Mouse (Mus musculus): ENCODE measurements around the gene 1810065E05Rik. TPM values are rescaled to one million over a fixed set of nuclear protein-coding genes. Genes with fewer than 3 reads are reported as not detected.
A peak's percentile ranks its signal among the peaks of the same experiment; 100 is the strongest.

Gene 1810065E05Rik
- not detected for total RNA-seq (2021)
- long read RNA-seq, experiment 1 = 0 reads
- long read RNA-seq, experiment 2 = 0 reads

- no peak for DNase-seq (ENCODE audit: low spot score)
Measured at GRCm38 (mm10) chr11:58420815-58421214, at the start of gene 1810065E05Rik. 1810065E05Rik (plus strand) TSS chr11:58421111.

GRCm38 (mm10) chr11:58377273-58377672, 43.6 kb upstream of the 1810065E05Rik start:
- DNase-seq (ENCODE audit: low spot score) = no peak

GRCm38 (mm10) chr11:58377686-58378085, 43.2 kb upstream of the 1810065E05Rik start:
- no peak for DNase-seq (ENCODE audit: low spot score)

DNA sequence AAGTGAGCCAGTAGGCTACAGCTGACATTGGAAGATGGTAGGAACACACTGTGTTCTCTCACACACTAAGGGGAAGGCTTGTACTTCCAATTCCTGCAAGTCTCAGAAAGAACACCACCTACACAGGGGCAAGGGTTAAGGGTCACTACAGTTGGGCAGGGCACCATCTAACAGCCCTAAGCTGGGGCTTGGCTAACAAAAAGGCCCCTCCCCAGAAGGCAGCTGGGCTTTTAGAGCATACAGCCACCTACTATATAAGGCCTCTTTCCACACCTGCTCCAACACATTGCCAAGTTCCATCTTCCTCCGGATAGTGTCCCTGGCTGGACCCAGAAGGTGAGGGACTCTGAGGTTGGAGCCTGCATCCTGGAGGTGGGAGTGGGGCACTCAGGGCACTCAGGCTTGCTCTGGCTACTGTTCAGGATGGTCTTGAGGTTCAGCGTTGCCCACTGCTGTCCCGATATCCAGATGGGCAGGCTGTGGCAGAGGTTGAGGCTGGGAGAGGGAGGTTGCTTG, 42.1 kb upstream of the 1810065E05Rik start, which contains the start of gene Lypd8:
Lypd8 (plus strand) TSS at position 281 of the 516 bp plus-strand sequence.
- peak; percentile 2 for DNase-seq (ENCODE audit: low spot score)

- no peak for DNase-seq (ENCODE audit: low spot score)
Measured at GRCm38 (mm10) chr11:58379516-58379915, 41.4 kb upstream of the 1810065E05Rik start.

DNA sequence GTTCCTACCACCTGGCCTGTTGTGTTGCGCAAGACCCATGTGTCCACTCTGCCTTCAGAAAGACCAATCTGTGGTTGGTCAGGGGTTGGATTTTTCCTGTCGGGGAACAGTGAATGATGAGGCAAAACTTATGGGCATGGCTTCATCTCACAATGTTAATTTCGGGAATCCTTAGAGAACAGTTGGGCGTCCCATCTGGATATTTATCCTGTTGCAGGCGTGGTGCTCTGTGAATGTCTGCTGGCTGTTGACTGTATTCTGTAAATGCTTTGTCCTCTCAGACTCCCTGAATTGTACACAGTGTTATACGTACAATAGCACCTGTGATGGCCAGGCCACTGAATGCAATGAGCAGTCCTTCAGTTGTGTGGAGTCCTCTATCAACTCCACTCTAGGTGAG, 38.4 kb upstream of the 1810065E05Rik start:
- no peak for DNase-seq (ENCODE audit: low spot score)

DNA sequence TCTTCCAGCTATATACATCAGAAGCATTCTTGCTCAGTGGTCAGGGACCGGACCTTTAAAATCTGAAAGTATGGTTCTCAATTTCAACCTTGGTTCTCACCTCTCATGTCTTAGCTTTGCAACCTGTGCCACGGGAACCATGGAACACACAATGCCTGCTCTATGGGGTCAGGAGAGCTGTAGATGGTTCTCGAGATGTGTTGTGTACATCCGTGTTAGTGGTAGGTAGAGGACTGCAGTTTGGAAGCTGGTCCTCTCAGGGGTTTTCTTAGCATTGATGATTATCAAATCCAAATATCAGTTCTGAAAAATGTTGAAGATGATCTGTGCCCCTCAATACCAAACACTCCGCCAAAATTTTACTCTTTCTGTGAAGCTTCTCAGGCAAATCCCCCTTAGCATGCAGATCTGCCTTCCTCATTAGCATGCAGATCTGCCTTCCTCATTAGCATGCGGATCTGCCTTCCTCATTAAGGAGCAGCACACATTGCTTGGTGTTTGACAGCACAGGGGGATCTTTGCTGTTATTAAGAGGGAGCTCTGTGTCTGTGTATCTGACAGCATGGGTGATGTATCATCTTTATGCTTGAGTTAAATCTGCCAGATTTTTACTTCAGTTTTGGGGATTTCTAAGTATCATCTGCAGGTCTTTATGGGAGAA, 20.8 kb upstream of the 1810065E05Rik start:
- no peak for DNase-seq (ENCODE audit: low spot score)

DNA sequence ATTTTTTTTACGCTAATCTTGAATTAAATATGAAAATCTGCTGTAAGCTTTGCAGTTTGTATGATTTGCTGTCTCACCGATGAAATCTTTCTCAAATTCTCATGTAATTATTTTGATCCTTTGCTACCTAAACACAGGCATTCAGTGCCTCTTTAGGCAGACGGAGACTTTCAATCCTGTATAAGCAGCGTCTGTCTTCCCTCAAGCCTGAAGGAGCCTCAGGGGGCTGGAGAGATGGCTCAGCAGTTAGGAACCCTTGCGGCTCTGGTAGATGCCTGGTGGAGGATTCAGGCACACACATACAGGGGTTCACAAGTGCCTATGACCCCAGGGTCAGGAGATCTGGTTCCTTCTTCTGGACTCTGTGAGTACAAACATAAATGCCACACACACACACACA, 20.3 kb upstream of the 1810065E05Rik start:
- DNase-seq (ENCODE audit: low spot score) = no peak

DNA sequence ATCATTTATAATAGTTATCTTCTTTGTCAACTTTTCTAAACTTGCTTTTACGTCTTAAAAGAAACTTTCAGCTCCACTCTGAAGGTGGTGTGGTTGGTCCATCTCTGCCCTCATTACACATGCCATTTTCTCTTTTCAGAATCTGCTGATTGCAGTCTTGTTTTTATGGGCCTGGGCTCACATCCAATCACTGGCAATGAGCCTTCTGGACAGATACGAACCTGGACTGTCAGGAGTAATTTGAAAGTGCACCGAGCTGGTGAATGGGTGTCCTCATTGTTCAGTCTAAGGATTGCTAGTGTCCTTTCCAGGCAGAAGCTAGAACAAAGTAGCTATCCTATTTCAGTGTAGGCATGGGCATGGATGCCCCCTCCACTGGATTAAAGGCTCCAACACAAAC, 12.8 kb upstream of the 1810065E05Rik start:
- DNase-seq (ENCODE audit: low spot score) = no peak

DNA sequence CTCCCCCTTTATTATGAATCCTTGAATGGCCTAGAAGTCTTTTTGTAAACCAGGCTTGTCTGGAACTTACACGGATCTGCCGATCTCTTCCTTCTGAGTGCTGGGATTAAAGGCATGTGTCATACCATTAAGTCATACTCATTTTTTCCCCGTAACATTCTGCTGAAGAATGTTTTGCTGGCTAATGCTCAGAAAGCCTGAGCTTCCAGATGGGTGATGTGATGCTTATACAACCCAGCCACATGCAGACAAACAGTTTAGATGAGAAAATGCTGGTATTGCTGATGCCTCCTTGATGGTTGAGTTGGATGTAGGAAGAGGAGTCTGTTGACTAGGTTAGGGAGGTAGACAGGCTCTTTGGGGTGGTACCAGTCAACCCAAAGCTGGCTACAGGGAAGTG, 2.6 kb upstream of the 1810065E05Rik start:
- no peak for DNase-seq (ENCODE audit: low spot score)

GRCm38 (mm10) chr11:58432259-58432658, 11.3 kb downstream of the 1810065E05Rik start, which contains the start of gene Gm12253:
Gm12253 (plus strand) TSS chr11:58432559.
- no peak for DNase-seq (ENCODE audit: low spot score)

- DNase-seq (ENCODE audit: low spot score) = no peak
Measured at GRCm38 (mm10) chr11:58437866-58438265, 17.0 kb downstream of the 1810065E05Rik start.

DNA sequence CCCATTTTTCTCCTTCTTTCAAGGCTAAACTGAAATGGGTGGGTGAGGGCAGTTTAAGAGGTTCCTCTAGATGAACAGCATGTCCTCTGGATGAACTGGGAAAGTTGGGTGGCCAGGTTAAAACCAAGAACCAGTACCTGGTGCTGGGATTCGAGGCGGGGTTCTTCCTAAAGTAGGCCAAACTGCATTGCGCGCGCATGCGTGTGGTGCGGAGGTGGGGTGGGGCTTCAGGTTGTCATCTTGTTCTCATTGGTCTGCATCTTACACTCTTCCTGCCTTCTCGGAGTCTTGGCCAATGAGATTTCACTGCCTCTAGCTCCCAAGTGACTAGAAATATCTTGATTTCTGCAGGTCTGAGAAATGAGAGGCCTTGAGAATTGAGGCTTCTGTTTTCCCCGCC, 31.8 kb downstream of the 1810065E05Rik start, which contains the start of gene Lypd9:
Lypd9 (minus strand) TSS at position 165 of the 400 bp plus-strand sequence.
- no peak for DNase-seq (ENCODE audit: low spot score)

GRCm38 (mm10) chr11:58453592-58453991, 32.7 kb downstream of the 1810065E05Rik start:
- DNase-seq (ENCODE audit: low spot score) = no peak

DNA sequence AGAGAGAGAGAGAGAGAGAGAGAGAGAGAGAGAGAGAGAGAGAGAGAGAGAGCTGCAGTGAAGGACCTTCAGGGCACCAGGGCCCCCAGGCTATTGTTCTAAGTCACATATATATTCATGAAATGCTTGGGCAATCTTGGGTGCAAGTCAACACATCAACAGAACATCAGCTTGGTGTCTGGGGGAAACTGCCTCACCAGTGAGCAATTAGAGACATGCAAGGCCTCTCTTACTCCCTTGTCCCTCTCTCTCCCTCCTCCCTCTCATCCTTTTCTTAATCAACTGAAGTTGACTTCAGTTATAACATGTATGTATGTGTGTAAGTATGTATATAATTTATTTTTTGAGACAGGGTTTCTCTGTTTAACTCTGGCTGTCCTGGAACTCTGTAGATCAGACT, 41.3 kb downstream of the 1810065E05Rik start, which contains the start of gene Olfr30:
Olfr30 (minus strand) TSS at position 101 of the 400 bp plus-strand sequence.
- DNase-seq (ENCODE audit: low spot score) = no peak

Other genes starting within 250 kb of the 1810065E05Rik start
- 10 to 100 TPM; 44.2 to 47.3 TPM for gene Mrpl22, start 249.4 kb upstream of the 1810065E05Rik start, total RNA-seq (2021)
- 10 to 100 TPM in 1 of 2 experiments, 1 to 10 TPM in 1; 6.7 to 13.8 TPM for gene Igtp, start 221.6 kb upstream of the 1810065E05Rik start, total RNA-seq (2021)
- gene Irgm2, start 221.5 kb upstream of the 1810065E05Rik start, total RNA-seq (2021) = 10 to 100 TPM in 1 of 2 experiments, 1 to 10 TPM in 1; 7.9 to 13.9 TPM
- gene 4930438A08Rik, start 146.3 kb upstream of the 1810065E05Rik start, total RNA-seq (2021) = not detected
- 1 to 10 TPM; 3.9 to 4.1 TPM for gene Zfp692, start 114.0 kb upstream of the 1810065E05Rik start, total RNA-seq (2021)
- gene Zfp672, start 90.8 kb upstream of the 1810065E05Rik start, total RNA-seq (2021) = 10 to 100 TPM; 33.2 to 45.7 TPM
- gene Sh3bp5l, start 90.4 kb upstream of the 1810065E05Rik start, total RNA-seq (2021) = 10 to 100 TPM; 22.4 to 23.3 TPM
- not detected for gene Lypd8, start 42.1 kb upstream of the 1810065E05Rik start, total RNA-seq (2021)
- not detected for gene Gm12253, start 11.4 kb downstream of the 1810065E05Rik start, total RNA-seq (2021)
- gene Lypd9, start 31.8 kb downstream of the 1810065E05Rik start, total RNA-seq (2021) = not detected
- gene Olfr30, start 41.2 kb downstream of the 1810065E05Rik start, total RNA-seq (2021) = not detected
- gene Olfr332, start 71.4 kb downstream of the 1810065E05Rik start, total RNA-seq (2021) = not detected
- gene Olfr331, start 81.5 kb downstream of the 1810065E05Rik start, total RNA-seq (2021) = not detected
- not detected for gene Olfr330, start 113.7 kb downstream of the 1810065E05Rik start, total RNA-seq (2021)
- not detected for gene Olfr329-ps, start 125.3 kb downstream of the 1810065E05Rik start, total RNA-seq (2021)
- not detected for gene Olfr328, start 134.5 kb downstream of the 1810065E05Rik start, total RNA-seq (2021)
- not detected for gene Olfr224, start 149.4 kb downstream of the 1810065E05Rik start, total RNA-seq (2021)
- gene Olfr325, start 156.6 kb downstream of the 1810065E05Rik start, total RNA-seq (2021) = not detected
- gene Olfr324, start 174.0 kb downstream of the 1810065E05Rik start, total RNA-seq (2021) = not detected
- not detected for gene 2210407C18Rik, start 195.0 kb downstream of the 1810065E05Rik start, total RNA-seq (2021)
- not detected for gene Olfr323, start 209.4 kb downstream of the 1810065E05Rik start, total RNA-seq (2021)
- gene Trim58, start 219.4 kb downstream of the 1810065E05Rik start, total RNA-seq (2021) = not detected
- gene Olfr322, start 237.7 kb downstream of the 1810065E05Rik start, total RNA-seq (2021) = not detected